Mouse (Mus musculus) embryonic facial prominence, embryonic 12.5 days (tissue): ENCODE data around the gene Fam72a. TPM values are rescaled to one million over a fixed set of nuclear protein-coding genes. Genes with fewer than 3 reads are reported as not detected.
A peak's percentile ranks its signal among the peaks of the same experiment; 100 is the strongest.

Experiments
- ATAC-seq: fragments of 200-750 bp; cut with Nextera tagmentation; 2 replicates; pipeline ENCODE4 v1.8.0; 2017; ENCODE audit not compliant: insufficient number of reproducible peaks, insufficient read depth, low FRiP score, low TSS enrichment
- H3K27ac ChIP-seq: fragments of 300-500 bp; sonication (generic); 2 replicates; pipeline ENCODE4 v1.5.1; 2016; ENCODE audit warnings: mild to moderate bottlenecking
- H3K27me3 ChIP-seq: fragments of 300-500 bp; sonication (generic); 2 replicates; pipeline ENCODE4 v1.6.1; 2016; ENCODE audit warnings: mild to moderate bottlenecking, moderate library complexity
- H3K36me3 ChIP-seq: fragments of 300-500 bp; sonication (generic); 2 replicates; pipeline ENCODE4 v1.6.1; 2016; ENCODE audit warnings: mild to moderate bottlenecking
- H3K4me1 ChIP-seq: fragments of 300-500 bp; sonication (generic); 2 replicates; pipeline ENCODE4 v1.6.1; 2016
- H3K4me2 ChIP-seq: fragments of 300-500 bp; sonication (generic); replicated peaks from 2 replicates; pipeline ENCODE4 v1.6.1; 2016; ENCODE audit warnings: mild to moderate bottlenecking, moderate library complexity
- H3K4me3 ChIP-seq: fragments of 300-500 bp; sonication (generic); 2 replicates; pipeline ENCODE4 v1.5.1; 2016; ENCODE audit warnings: mild to moderate bottlenecking
- H3K9ac ChIP-seq: fragments of 300-500 bp; sonication (generic); 2 replicates; pipeline ENCODE4 v1.6.1; 2016; ENCODE audit warnings: mild to moderate bottlenecking, moderate library complexity
- H3K9me3 ChIP-seq: fragments of 300-500 bp; sonication (generic); 2 replicates; pipeline ENCODE4 v1.6.1; 2016; ENCODE audit warnings: mild to moderate bottlenecking, moderate library complexity
- WGBS: fragments of 180-500 bp; shearing (Covaris S2); methylation state at CpG from one replicate; pipeline ENCODE4 v1.1.7; 2016; 5-methylcytosine and 5-hydroxymethylcytosine counted together
- polyA plus RNA-seq: library from polyadenylated mRNA; unstranded; fragments of >200 nt; fragmentation: Nextera tagmentation; extraction: Ambion mirVana; gene quantifications from 2 replicates; pipeline ENCODE4 v1.2.1, GENCODE M21; 2016

Gene Fam72a
- polyA plus RNA-seq, 1 experiment from 2014 or later, result 3.8 TPM

DNA sequence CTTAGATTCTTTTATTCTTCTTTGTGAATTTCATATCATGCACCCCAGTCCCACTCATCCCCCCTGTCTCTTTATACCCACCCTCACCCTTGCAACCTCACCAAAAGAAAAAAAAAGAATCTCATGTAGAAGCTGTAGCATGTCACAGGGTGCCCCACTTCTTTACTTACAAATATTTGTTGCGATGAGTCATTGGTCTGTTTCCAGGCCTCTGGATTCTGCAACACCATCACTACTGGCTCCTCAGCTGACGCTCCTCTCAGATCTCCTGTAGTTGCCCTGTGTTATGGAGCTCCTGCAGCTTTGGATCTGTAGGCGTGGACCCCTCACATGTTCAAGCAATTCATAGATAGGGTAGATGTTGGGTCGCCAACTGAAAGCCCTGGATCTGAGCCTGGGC, 12.1 kb downstream of the Fam72a start:
- Histone ChIP-seq H3K4me2 (no peak overlapping the region), H3K27me3 (no peaks in the 10 kb centered on the region), H3K36me3 (no peaks in the 10 kb centered on the region), H3K4me1 (peaks cover 8% of the 10 kb centered on the region; the same call in 1 of the 2 replicates), H3K9ac (no peak overlapping the region), H3K4me3 (no peak overlapping the region), H3K27ac (no peak overlapping the region), H3K9me3 (no peaks in the 10 kb centered on the region)
- WGBS, result 90% methylated on average over 4 of the region's 4 CpGs
- ATAC-seq, result no peak

DNA sequence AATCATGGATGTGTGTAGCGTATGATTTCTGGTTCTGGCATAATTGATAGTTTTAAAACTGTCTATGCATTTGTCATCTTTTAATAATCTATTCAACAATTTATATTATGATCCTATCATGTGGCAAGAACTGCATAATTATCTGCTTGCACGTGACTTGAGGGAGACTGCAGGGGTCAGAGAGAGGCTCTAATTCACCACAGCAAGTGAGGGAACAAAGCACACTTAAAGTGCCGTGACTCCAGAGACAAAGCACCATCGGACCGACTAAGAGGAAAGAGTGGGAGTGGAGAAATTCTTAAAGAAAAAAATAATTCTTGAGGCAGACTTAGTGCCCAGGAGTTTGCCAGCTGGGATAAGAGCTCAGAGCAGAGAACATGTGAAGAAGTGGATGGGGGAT, 13.1 kb downstream of the Fam72a start:
- 40% methylated on average over 5 of the region's 5 CpGs for WGBS
- H3K4me2 ChIP-seq, result no peak overlapping the region
- no peaks in the 10 kb centered on the region for H3K36me3 ChIP-seq
- no peak for ATAC-seq
- H3K27me3 ChIP-seq, result no peaks in the 10 kb centered on the region
- no peaks in the 10 kb centered on the region for H3K9me3 ChIP-seq
- H3K4me1 ChIP-seq, result peaks cover 8% of the 10 kb centered on the region; the same call in 1 of the 2 replicates
- H3K4me3 ChIP-seq, result no peak overlapping the region
- H3K27ac ChIP-seq, result 0 out of 2 replicates have a peak overlapping the region, but pooled peaks have one; percentile 30
- H3K9ac ChIP-seq, result no peak overlapping the region

DNA sequence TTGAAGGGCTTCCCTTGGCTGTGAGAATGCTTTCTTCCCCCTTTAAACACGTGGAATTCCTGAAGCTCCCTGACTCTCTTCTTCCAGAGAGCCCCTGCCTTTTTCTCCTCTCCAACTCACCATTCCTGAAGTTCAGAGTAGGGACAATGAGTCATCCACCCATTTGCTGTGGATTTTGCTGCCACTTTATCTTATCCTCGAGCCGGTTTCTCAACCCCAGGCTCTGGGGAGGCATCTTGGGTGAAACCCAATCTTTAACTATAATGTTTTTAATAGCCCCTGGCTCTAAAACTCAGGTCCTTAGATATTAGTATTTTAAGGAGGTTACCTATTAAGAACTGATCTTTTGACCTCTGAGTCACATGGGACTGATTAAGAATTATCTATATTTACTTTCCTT, 13.7 kb downstream of the Fam72a start:
- no peak overlapping the region for H3K4me2 ChIP-seq
- peaks cover 8% of the 10 kb centered on the region; the same call in 1 of the 2 replicates for H3K4me1 ChIP-seq
- H3K27me3 ChIP-seq, result no peaks in the 10 kb centered on the region
- peak overlapping the region; percentile 30; the same call in 1 of the 2 replicates for H3K27ac ChIP-seq
- H3K9me3 ChIP-seq, result no peaks in the 10 kb centered on the region
- no peaks in the 10 kb centered on the region for H3K36me3 ChIP-seq
- no peak overlapping the region for H3K4me3 ChIP-seq
- no peak overlapping the region for H3K9ac ChIP-seq
- WGBS, result 24% methylated on average over 3 of the region's 3 CpGs
- no peak for ATAC-seq

DNA sequence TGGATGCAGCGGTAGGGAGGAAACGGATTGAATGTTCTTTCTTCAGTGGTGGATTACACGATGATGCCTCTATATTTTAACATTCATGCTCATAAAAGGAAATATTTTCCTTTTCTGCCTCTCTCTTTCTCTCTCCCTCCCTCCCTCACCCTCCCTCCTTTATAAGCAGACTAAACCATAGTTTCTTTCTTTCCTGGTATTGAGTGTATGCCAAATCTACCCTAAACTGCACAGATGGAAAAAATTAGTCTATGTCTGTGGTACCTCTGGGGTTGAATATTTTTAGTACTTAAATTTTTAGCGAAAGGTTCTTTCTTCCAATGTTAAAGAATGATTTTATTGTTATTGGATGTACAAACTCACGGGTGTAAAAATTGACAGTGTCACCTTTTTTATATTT, 14.2 kb downstream of the Fam72a start:
- H3K9ac ChIP-seq, result no peak overlapping the region
- peaks cover 8% of the 10 kb centered on the region; the same call in 1 of the 2 replicates for H3K4me1 ChIP-seq
- no peak overlapping the region for H3K27ac ChIP-seq
- 44% methylated on average over 5 of the region's 5 CpGs for WGBS
- ATAC-seq, result no peak
- no peak overlapping the region for H3K4me2 ChIP-seq
- H3K4me3 ChIP-seq, result no peak overlapping the region
- H3K36me3 ChIP-seq, result no peaks in the 10 kb centered on the region
- H3K9me3 ChIP-seq, result no peaks in the 10 kb centered on the region
- H3K27me3 ChIP-seq, result no peaks in the 10 kb centered on the region

DNA sequence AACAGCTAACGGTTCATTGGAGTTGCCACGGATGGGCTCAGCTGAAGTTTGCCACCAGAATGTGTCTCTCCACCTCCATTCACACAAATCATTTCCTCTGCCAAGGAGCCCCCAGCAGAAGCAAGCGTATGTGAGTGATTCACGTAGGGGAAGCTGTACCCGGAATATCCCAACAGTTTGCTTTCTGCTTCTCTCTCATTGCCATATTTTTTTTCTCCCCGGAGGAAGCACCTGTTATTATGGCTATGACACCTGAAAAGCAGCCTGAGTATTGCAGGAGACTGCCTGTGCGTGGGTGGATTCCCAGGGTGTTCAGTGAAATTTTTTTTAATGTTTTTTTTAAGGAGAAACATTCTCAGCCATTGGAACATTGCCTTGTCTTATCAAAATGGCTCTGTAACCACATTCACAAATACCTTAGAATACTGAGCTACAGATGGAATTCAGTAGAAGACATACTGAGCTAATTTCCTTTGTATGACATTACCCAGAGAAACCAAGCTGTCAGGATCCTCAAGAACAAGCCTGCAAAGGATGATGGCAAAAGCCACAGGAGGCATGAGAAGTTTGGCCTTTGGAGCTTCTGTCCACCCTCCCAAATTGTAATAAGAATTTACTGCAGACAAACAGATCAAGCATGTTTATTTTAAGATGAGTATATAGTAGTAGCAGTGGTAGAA, 16.3 kb downstream of the Fam72a start:
- ATAC-seq, result no peak
- no peaks in the 10 kb centered on the region for H3K9me3 ChIP-seq
- H3K4me2 ChIP-seq, result no peak overlapping the region
- H3K4me1 ChIP-seq, result peaks cover 14% of the 10 kb centered on the region
- 86% methylated on average over 7 of the region's 7 CpGs for WGBS
- H3K36me3 ChIP-seq, result no peaks in the 10 kb centered on the region
- H3K9ac ChIP-seq, result no peak overlapping the region
- H3K27me3 ChIP-seq, result no peaks in the 10 kb centered on the region
- H3K4me3 ChIP-seq, result no peak overlapping the region
- no peak overlapping the region for H3K27ac ChIP-seq

DNA sequence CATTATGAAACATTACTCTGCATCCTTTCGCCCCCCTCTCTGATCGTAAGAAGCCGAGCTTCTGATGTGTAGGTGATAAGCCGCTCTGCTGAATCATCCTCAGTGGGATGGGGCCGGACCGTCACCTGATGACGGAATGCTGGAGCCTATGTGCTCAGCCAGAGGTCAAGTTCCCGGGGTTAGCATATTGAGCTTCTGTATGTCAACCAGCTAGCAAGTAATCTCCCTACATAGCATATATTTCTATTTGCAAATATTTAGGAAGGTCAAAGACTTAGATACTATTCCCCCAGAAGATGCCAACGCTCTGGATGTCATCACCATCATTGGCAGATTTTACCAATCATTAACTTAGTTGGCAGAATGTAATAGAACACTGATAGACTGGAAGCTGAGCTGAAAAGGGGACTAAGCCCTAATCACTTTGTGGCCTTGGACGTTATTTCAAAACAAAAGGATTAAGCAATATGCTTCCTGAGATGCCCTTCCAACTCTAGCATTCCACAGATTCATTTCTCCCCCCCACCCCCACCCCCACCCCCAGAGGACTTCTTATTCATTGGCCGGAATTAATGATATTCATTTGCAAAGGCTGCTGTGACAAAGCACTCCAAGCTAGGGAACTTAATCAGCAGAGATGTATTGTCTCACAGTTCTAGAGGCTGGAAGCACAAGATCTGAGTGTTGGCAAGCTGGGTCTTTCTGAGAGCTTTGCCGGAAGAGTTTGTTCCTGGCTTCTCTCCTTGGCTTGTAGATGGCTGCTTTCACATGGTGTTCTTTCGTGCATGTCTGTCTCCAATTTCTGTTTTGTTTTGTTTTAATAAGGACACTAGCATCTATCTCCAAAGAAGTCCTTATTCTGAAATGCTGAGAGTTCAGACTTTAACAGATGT, 19.3 kb downstream of the Fam72a start:
- H3K27me3 ChIP-seq, result no peaks in the 10 kb centered on the region
- 77% methylated on average over 13 of the region's 13 CpGs for WGBS
- ATAC-seq, result no peak
- H3K9me3 ChIP-seq, result no peaks in the 10 kb centered on the region
- no peak overlapping the region for H3K4me2 ChIP-seq
- H3K27ac ChIP-seq, result no peak overlapping the region
- H3K9ac ChIP-seq, result no peak overlapping the region
- no peak overlapping the region for H3K4me3 ChIP-seq
- peaks cover 7% of the 10 kb centered on the region for H3K4me1 ChIP-seq
- no peaks in the 10 kb centered on the region for H3K36me3 ChIP-seq

DNA sequence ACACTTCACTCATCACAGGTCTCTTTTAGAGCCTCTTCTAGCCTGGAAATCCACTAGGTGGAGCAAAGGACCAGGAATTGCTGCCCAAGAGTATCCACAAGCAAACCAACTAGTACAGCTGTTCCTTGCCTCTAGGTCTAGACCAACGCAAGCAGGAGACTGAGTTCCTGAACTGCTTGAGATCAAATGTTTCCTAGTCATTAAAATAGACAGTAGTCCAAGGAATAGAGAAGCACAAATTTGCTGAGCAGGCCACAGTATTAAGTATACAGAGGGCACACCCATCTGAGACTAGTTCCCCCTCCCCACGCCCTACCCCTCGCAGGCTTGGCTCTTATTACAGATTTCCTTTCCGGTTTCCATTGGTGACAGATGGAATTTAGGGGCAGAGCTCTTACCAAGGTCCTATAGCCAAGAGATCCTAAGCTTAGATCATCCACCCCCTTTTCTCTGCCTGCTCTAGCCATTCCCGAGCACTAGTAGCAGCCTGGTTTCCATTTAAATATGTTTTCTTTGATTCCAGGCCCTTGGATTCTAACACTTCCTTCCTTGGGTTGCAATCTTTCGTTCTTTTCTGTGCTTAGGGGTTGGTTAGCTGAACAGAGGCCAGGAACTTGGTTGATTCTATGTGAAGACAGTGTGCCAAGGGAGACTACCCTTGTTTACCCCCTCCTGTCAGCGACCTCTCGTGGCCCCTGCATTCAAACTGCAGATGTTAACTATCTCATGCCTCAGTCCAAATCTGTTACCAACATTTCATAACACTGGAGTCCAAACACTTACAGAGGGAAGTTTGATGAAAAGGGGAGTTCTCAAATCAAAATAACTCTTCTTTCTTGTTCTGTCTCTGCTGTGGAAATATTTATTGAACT, 21.0 kb downstream of the Fam72a start:
- no peaks in the 10 kb centered on the region for H3K9me3 ChIP-seq
- WGBS, result 22% methylated on average over 8 of the region's 8 CpGs
- ATAC-seq, result 0 out of 2 replicates have a peak, but pooled peaks have one; percentile 47

DNA sequence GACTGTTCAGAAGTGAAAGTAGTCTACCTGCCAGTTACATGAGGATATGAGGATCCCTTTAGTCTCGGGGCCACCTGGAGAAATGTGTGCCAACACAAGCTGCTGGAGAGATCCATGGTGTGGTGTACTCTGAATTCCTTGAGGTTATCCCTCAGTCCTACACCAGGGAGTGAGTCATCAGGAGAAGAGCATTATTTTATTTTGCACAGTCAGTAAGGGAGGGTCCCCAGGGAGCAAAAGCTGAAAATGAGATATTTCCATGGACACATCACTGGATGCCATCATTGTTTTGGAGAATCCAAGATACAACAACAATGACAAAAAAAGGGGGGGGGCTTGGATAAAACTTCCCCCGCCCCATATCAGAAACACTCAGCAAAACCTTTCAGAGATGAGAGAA, 24.3 kb downstream of the Fam72a start:
- peaks cover 9% of the 10 kb centered on the region for H3K4me1 ChIP-seq
- ATAC-seq, result no peak
- no peak overlapping the region for H3K9ac ChIP-seq
- H3K9me3 ChIP-seq, result no peaks in the 10 kb centered on the region
- H3K27me3 ChIP-seq, result no peaks in the 10 kb centered on the region
- no peak overlapping the region for H3K27ac ChIP-seq
- H3K4me3 ChIP-seq, result no peak overlapping the region
- H3K36me3 ChIP-seq, result no peaks in the 10 kb centered on the region
- no peak overlapping the region for H3K4me2 ChIP-seq
- 87% methylated on average over 2 of the region's 2 CpGs for WGBS

More for the DNA sequence above, 21.0 kb downstream of the Fam72a start:
- H3K36me3 ChIP-seq, result no peaks in the 10 kb centered on the region
- no peaks in the 10 kb centered on the region for H3K27me3 ChIP-seq
- no peak overlapping the region for H3K9ac ChIP-seq
- peaks cover 7% of the 10 kb centered on the region for H3K4me1 ChIP-seq
- H3K27ac ChIP-seq, result peak overlapping the region; percentile 69
- no peak overlapping the region for H3K4me3 ChIP-seq
- no peak overlapping the region for H3K4me2 ChIP-seq

DNA sequence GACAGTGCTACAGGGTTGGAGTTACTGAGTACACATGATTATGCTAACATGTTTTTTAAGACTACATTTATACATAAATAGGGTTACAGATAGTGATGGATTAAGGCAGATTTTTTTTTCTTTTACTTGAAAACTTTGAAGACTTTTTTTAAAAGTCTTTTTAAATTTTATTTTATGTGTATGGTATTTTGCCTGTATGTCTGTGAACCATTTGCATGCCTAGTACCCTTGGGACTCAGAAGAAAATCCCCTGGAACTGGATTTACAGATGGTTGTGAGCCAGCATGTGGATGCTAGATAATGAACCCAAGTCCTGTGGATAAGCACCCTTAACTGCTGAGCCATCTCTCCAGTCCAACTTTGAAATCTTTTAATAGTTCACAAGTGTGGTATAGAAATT, 25.7 kb downstream of the Fam72a start:
- H3K36me3 ChIP-seq, result no peaks in the 10 kb centered on the region
- H3K4me1 ChIP-seq, result peaks cover 9% of the 10 kb centered on the region
- H3K9me3 ChIP-seq, result no peaks in the 10 kb centered on the region
- H3K9ac ChIP-seq, result no peak overlapping the region
- no peak for ATAC-seq
- no peak overlapping the region for H3K4me2 ChIP-seq
- no peak overlapping the region for H3K4me3 ChIP-seq
- H3K27me3 ChIP-seq, result no peaks in the 10 kb centered on the region
- no peak overlapping the region for H3K27ac ChIP-seq

DNA sequence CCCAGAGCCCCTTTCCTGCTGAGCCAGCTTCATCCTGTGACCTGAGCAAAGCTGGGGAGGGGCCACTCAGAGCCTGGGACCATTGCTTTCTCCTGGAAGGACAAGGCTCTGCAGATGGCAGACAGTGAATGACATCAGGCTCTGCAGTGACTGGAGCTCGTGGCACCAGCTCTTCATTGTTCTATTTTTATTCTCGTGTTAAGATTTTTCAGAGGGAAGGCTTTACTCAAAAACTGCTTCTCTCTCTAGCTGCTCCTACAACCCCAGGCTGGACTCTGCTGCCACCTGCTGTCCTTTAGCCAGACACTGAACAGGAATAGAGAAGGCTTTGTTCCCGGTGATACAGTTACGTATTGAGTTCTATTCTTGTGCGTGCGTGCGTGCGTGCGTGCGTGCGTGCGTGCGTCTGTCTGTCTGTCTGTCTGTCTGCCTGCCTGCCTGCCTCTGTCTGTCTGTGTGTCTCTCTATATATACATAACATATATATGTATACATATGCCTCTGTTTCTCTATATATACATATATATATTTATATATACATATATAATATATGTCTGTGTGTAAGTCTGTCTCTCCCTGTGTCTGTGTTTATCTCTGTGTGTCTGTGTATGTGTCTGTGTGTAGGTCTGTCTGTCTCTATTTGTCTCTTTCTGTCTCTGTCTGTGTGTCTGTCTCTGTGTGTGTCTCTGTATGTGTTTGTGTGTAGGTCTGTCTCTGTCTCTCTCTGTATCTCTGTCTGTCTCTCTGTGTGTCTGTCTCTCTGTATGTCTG, 27.5 kb downstream of the Fam72a start:
- WGBS, result 7% methylated on average over 13 of the region's 13 CpGs
- H3K36me3 ChIP-seq, result no peaks in the 10 kb centered on the region
- no peaks in the 10 kb centered on the region for H3K27me3 ChIP-seq
- no peak overlapping the region for H3K4me3 ChIP-seq
- peak overlapping the region; percentile 36 for H3K4me2 ChIP-seq
- H3K4me1 ChIP-seq, result peaks cover 3% of the 10 kb centered on the region; the same call in 1 of the 2 replicates
- ATAC-seq, result peak; percentile 76
- no peaks in the 10 kb centered on the region for H3K9me3 ChIP-seq
- H3K9ac ChIP-seq, result peak overlapping the region; percentile 28; the same call in 1 of the 2 replicates
- peak overlapping the region; percentile 60; the same call in 1 of the 2 replicates for H3K27ac ChIP-seq

DNA sequence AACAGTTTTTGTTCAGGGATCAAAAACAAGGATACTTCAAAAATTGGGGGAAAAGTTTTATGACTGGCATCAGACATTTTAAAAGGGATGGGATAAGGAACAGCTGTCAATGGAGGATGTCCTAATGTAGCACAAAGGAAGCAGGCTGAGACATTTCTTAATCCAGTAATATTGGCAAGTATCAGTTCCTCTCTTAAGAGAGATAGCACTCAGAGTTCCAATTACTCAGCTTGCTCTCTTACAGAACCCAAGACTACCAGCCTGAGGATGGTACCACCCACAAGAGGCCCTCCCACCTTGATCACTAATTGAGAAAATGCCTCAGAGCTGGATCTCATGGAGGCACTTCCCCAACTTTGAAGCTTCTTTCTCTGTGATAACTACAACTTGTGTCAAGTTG, 32.8 kb downstream of the Fam72a start:
- H3K27me3 ChIP-seq, result no peaks in the 10 kb centered on the region
- H3K4me1 ChIP-seq, result no peaks in the 10 kb centered on the region
- no peak for ATAC-seq
- H3K27ac ChIP-seq, result no peak overlapping the region
- H3K36me3 ChIP-seq, result no peaks in the 10 kb centered on the region
- no peak overlapping the region for H3K4me2 ChIP-seq
- H3K9me3 ChIP-seq, result no peaks in the 10 kb centered on the region
- no peak overlapping the region for H3K4me3 ChIP-seq
- no peak overlapping the region for H3K9ac ChIP-seq
